In the genomic region with DNA sequence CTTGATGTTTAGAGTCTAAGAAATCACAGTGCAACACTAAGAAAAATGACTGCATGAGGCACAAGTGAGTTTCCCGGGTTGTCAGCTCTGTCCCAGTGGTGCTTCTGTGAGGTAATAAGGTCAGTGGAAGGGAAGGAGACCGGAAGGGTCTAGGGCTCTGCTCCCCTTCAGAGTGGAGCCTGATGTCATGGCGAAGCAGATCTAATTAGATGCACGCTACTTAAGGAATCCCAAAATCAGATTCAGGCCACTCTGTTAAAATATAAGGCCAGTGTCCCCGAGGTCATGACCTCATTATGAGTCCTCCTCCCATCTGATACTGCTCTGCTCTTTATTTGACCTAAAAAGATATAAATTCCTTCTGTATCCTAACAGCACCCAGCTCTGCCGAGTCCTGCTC, we compare ENCODE assay signal across 27 mouse cellular contexts.
DNase-seq lines count a peak whose midpoint lies in the region; ATAC-seq lines count a peak whose summit lies in the region.
"Had no signal": no experiment of that assay in that cellular context is flagged by ENCODE, and none has a peak within 500 bp of the region (broad histone marks: within the 10 kb centered on the region; RNA-seq: fewer than 3 reads in every experiment).

No protein-coding gene starts in this region.

- no peak for DNase-seq in heart, embryonic 10.5 days (ENCODE audit: low spot score)
- DNase-seq in heart, postnatal 10 days, result no peak
- no peak for DNase-seq in limb, embryonic 10.5 days (ENCODE audit: low spot score)
- no peak for DNase-seq in layer of hippocampus, adult 8-10 months (ENCODE audit: low spot score in 2 of 2)
- DNase-seq: adrenal gland, postnatal 10 days; cerebellum, adult 18-20 months; cerebellum, postnatal 14 days; gastrocnemius, postnatal 14 days; heart, adult 18-20 months; kidney, postnatal 25 days; layer of hippocampus, postnatal 36 days; lung, adult 18-20 months; midbrain, embryonic 14.5 days; right cerebral cortex, postnatal 14 days; spleen, adult 18-20 months had no signal

- peak overlapping the region; percentile 44; the same call in 1 of the 2 replicates for H3K27ac ChIP-seq in heart, embryonic 10.5 days
- no peak overlapping the region for H3K27ac ChIP-seq in neural tube, embryonic 14.5 days (ENCODE audit: low read depth, low read length)
- no peak overlapping the region for H3K27ac ChIP-seq in neural tube, embryonic 15.5 days (replicated peaks)
- peak overlapping the region; percentile 73 for H3K27ac ChIP-seq in limb, embryonic 10.5 days
- H3K27ac ChIP-seq: forebrain, embryonic 15.5 days; heart, embryonic 13.5 days; hindbrain, postnatal 0 days; layer of hippocampus, adult 2 months; limb, embryonic 13.5 days; liver, embryonic 12.5 days; neural tube, embryonic 13.5 days had no signal

- no peaks in the 10 kb centered on the region for H3K36me3 ChIP-seq in heart, embryonic 10.5 days
- no peaks in the 10 kb centered on the region for H3K36me3 ChIP-seq in neural tube, embryonic 14.5 days (ENCODE audit: control insufficient read depth, insufficient read depth, low read length)
- no peaks in the 10 kb centered on the region for H3K36me3 ChIP-seq in neural tube, embryonic 15.5 days
- H3K36me3 ChIP-seq in limb, embryonic 10.5 days, result no peaks in the 10 kb centered on the region
- H3K36me3 ChIP-seq: forebrain, embryonic 15.5 days; heart, embryonic 13.5 days; limb, embryonic 13.5 days; liver, embryonic 12.5 days; neural tube, embryonic 13.5 days had no signal

- H3K9me3 ChIP-seq in heart, embryonic 10.5 days, result no peaks in the 10 kb centered on the region
- no peaks in the 10 kb centered on the region for H3K9me3 ChIP-seq in neural tube, embryonic 14.5 days (ENCODE audit: control insufficient read depth, low read length)
- no peaks in the 10 kb centered on the region for H3K9me3 ChIP-seq in neural tube, embryonic 15.5 days (replicated peaks)
- no peaks in the 10 kb centered on the region for H3K9me3 ChIP-seq in limb, embryonic 10.5 days (replicated peaks)
- H3K9me3 ChIP-seq: forebrain, embryonic 15.5 days; heart, embryonic 13.5 days; limb, embryonic 13.5 days; liver, embryonic 12.5 days; neural tube, embryonic 13.5 days had no signal

- H3K4me1 ChIP-seq in heart, embryonic 10.5 days, result peaks cover 14% of the 10 kb centered on the region
- H3K4me1 ChIP-seq in neural tube, embryonic 14.5 days (ENCODE audit: control insufficient read depth, insufficient read depth, low read length), result peaks cover under 1% of the 10 kb centered on the region; the same call in 1 of the 2 replicates
- peaks cover 13% of the 10 kb centered on the region for H3K4me1 ChIP-seq in neural tube, embryonic 15.5 days
- H3K4me1 ChIP-seq in limb, embryonic 10.5 days, result peaks cover 19% of the 10 kb centered on the region
- H3K4me1 ChIP-seq: liver, embryonic 12.5 days had no signal

- no peak overlapping the region for H3K4me3 ChIP-seq in heart, embryonic 10.5 days
- no peak overlapping the region for H3K4me3 ChIP-seq in neural tube, embryonic 14.5 days (ENCODE audit: low read depth, low read length)
- no peak overlapping the region for H3K4me3 ChIP-seq in neural tube, embryonic 15.5 days (replicated peaks)
- no peak overlapping the region for H3K4me3 ChIP-seq in limb, embryonic 10.5 days
- H3K4me3 ChIP-seq: forebrain, embryonic 15.5 days; heart, embryonic 13.5 days; layer of hippocampus, adult 2 months; limb, embryonic 13.5 days; liver, embryonic 12.5 days; myocyte; neural tube, embryonic 13.5 days had no signal

- H3K4me2 ChIP-seq in neural tube, embryonic 14.5 days (ENCODE audit: low read depth, low read length), result no peak overlapping the region
- no peak overlapping the region for H3K4me2 ChIP-seq in neural tube, embryonic 15.5 days
- H3K4me2 ChIP-seq: forebrain, embryonic 15.5 days; heart, embryonic 13.5 days; limb, embryonic 13.5 days; liver, embryonic 12.5 days; neural tube, embryonic 13.5 days had no signal

- ATAC-seq in neural tube, embryonic 14.5 days (ENCODE audit: low read depth), result 0 out of 2 replicates have a peak, but pooled peaks have one; percentile 44
- no peak for ATAC-seq in neural tube, embryonic 15.5 days (ENCODE audit: low FRiP score)
- ATAC-seq in erythroid progenitor cell, adult 5-6 weeks (replicated peaks; ENCODE audit: low FRiP score, poor library complexity, severe bottlenecking), result no peak
- ATAC-seq: forebrain, embryonic 15.5 days; hindbrain, postnatal 0 days; intestine, embryonic 16.5 days; liver, embryonic 12.5 days had no signal

- H3K27me3 ChIP-seq in heart, embryonic 10.5 days (ENCODE audit: insufficient read depth, poor library complexity, severe bottlenecking), result no peaks in the 10 kb centered on the region
- no peaks in the 10 kb centered on the region for H3K27me3 ChIP-seq in neural tube, embryonic 14.5 days (ENCODE audit: control insufficient read depth, insufficient read depth, low read length)
- no peaks in the 10 kb centered on the region for H3K27me3 ChIP-seq in neural tube, embryonic 15.5 days (replicated peaks)
- H3K27me3 ChIP-seq in limb, embryonic 10.5 days (ENCODE audit: low read depth, poor library complexity, severe bottlenecking), result no peaks in the 10 kb centered on the region
- H3K27me3 ChIP-seq: forebrain, embryonic 15.5 days; heart, embryonic 13.5 days; limb, embryonic 13.5 days; liver, embryonic 12.5 days; neural tube, embryonic 13.5 days had no signal

- intact Hi-C loops in heart, postnatal 10 days (cut with DNase I), result no loop called here

- no peak overlapping the region for H3K9ac ChIP-seq in neural tube, embryonic 14.5 days (replicated peaks; ENCODE audit: low read depth, low read length)
- H3K9ac ChIP-seq in neural tube, embryonic 15.5 days (replicated peaks), result no peak overlapping the region
- H3K9ac ChIP-seq: forebrain, embryonic 15.5 days; heart, embryonic 13.5 days; limb, embryonic 13.5 days; liver, embryonic 12.5 days; neural tube, embryonic 13.5 days had no signal

- WGBS in heart, embryonic 10.5 days, result 69% methylated on average over 6 of the region's 6 CpGs
- 36% methylated on average over 6 of the region's 6 CpGs for WGBS in neural tube, embryonic 14.5 days
- WGBS in neural tube, embryonic 15.5 days, result 36% methylated on average over 6 of the region's 6 CpGs
- whole genome bisulfite sequencing in limb, embryonic 10.5 days, result 35% methylated on average over 6 of the region's 6 CpGs

Comparison
In these comparisons a context has a peak if more than half of its experiments do, and no peak if none do; other contexts are left out.
1. H3K27ac ChIP-seq: peak in heart, embryonic 10.5 days (single experiment) and limb, embryonic 10.5 days (single experiment); none in neural tube, embryonic 14.5 days (single experiment) and neural tube, embryonic 15.5 days (single experiment).